Mouse (Mus musculus): ENCODE measurements around the gene Duoxa1. TPM values are rescaled to one million over a fixed set of nuclear protein-coding genes. Genes with fewer than 3 reads are reported as not detected.

The Duoxa1 gene
- total and polyA plus RNA-seq, 3 experiments: 0.23 to 1.5 (median 0.37) TPM

- DNase-seq: no peak
- Histone ChIP-seq H3K79me2 (replicated peaks; ENCODE audit: control insufficient read depth, insufficient read depth, low read length) (no peaks in the 10 kb centered on the region), H3K9ac (ENCODE audit: low read depth, low read length) (no peak overlapping the region), H3K36me3 (ENCODE audit: control insufficient read depth, insufficient read depth, low read length) (no peaks in the 10 kb centered on the region), H3K27me3 (ENCODE audit: control insufficient read depth, insufficient read depth, low read length) (no peaks in the 10 kb centered on the region; the same call in 1 of the 2 replicates), H3K4me1 (ENCODE audit: control insufficient read depth, insufficient read depth, low read length) (peaks cover 3% of the 10 kb centered on the region; the same call in 1 of the 2 replicates), H3K4me3 (no peak overlapping the region), H3K27ac (no peak overlapping the region)
- 82% methylated on average over 9 of the region's 9 CpGs for WGBS
- TF ChIP-seq CTCF (IDR thresholded peaks at IDR 0.05): no peak
- intact Hi-C loops (cut with DNase I): no loop called here
Measured at GRCm38 (mm10) chr2:122284091-122284490, 29.4 kb downstream of the Duoxa1 start.

DNA sequence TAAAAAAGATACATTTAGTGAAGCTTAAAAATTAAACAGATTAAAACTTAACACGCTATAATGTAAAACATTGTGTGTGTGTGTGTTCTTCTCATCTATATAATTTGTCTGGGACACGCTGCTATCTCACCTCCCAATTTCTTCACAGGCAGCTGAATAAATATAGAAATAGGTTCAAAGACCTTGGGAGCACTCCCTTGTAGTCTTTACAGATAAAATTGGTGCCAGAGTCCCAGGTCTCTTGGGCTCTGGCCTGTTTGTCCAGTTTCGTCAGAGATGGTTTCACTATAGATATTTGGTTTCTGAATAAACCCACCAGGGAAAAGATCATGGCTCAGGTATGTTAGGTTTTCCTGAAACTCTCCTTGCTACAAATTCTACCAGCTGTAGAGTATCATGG is 34.8 kb downstream of the Duoxa1 start:
- H3K4me3 ChIP-seq: no peak overlapping the region
- no peak for DNase-seq
- intact Hi-C loops (cut with DNase I): no loop called here
- TF ChIP-seq CTCF (IDR thresholded peaks at IDR 0.05) (no peak), POLR2A (IDR thresholded peaks at IDR 0.05; ENCODE audit: insufficient read depth, low read depth, low read length) (no peak), EP300 (IDR thresholded peaks at IDR 0.05; ENCODE audit: insufficient read depth, low read depth, low read length) (no peak)
- no peaks in the 10 kb centered on the region for H3K4me1 ChIP-seq (ENCODE audit: control insufficient read depth, insufficient read depth, low read length)
- H3K79me2 ChIP-seq (replicated peaks; ENCODE audit: control insufficient read depth, insufficient read depth, low read length): no peaks in the 10 kb centered on the region
- H3K27me3 ChIP-seq (ENCODE audit: control insufficient read depth, insufficient read depth, low read length): no peaks in the 10 kb centered on the region; the same call in 1 of the 2 replicates
- no peaks in the 10 kb centered on the region for H3K36me3 ChIP-seq (ENCODE audit: control insufficient read depth, insufficient read depth, low read length)
- no peak overlapping the region for H3K9ac ChIP-seq (ENCODE audit: low read depth, low read length)
- 78% methylated on average over 3 of the region's 3 CpGs for WGBS
- H3K27ac ChIP-seq: no peak overlapping the region

- no peaks in the 10 kb centered on the region for H3K36me3 ChIP-seq (ENCODE audit: control insufficient read depth, insufficient read depth, low read length)
- no peak for DNase-seq
- TF ChIP-seq POLR2A (IDR thresholded peaks at IDR 0.05; ENCODE audit: insufficient read depth, low read depth, low read length) (no peak), EP300 (IDR thresholded peaks at IDR 0.05; ENCODE audit: insufficient read depth, low read depth, low read length) (no peak), CTCF (IDR thresholded peaks at IDR 0.05) (no peak)
- intact Hi-C loops (cut with DNase I): no loop called here
- H3K4me1 ChIP-seq (ENCODE audit: control insufficient read depth, insufficient read depth, low read length): no peaks in the 10 kb centered on the region
- H3K4me3 ChIP-seq: no peak overlapping the region
- no peak overlapping the region for H3K9ac ChIP-seq (ENCODE audit: low read depth, low read length)
- H3K27me3 ChIP-seq (ENCODE audit: control insufficient read depth, insufficient read depth, low read length): no peaks in the 10 kb centered on the region
- no peaks in the 10 kb centered on the region for H3K79me2 ChIP-seq (replicated peaks; ENCODE audit: control insufficient read depth, insufficient read depth, low read length)
- H3K27ac ChIP-seq: no peak overlapping the region
- WGBS: 83% methylated on average over 7 of the region's 7 CpGs
Measured at GRCm38 (mm10) chr2:122266407-122267193, 46.9 kb downstream of the Duoxa1 start.

- intact Hi-C loops (cut with DNase I): no loop called here
- H3K9ac ChIP-seq (ENCODE audit: low read depth, low read length): no peak overlapping the region
- 88% methylated on average over 3 of the region's 3 CpGs for WGBS
Measured at GRCm38 (mm10) chr2:122264690-122265089, 48.8 kb downstream of the Duoxa1 start.

DNA sequence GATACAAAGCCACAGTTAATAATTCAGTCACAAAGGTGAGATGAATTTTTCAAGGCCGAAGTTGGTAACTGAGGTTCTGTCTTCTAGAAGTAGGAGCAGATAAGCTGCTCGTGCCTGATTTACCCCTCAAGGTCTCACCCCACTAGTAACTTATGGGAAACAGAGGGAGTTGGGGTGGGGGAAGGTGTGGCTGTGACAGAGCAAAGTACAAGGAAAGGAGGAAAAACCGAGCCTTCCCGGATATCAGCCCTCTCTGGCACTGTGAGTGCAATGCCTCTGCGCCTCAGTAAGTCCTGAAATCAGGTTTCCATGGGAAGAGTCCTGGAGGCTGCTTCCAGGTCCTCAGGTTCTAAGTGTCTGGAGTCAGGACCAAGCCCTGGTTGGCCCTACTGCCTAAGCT is 52.8 kb downstream of the Duoxa1 start:
- no peaks in the 10 kb centered on the region for H3K27me3 ChIP-seq (ENCODE audit: control insufficient read depth, insufficient read depth, low read length)
- WGBS: 84% methylated on average over 5 of the region's 5 CpGs
- no peak overlapping the region for H3K4me3 ChIP-seq
- no peak overlapping the region for H3K27ac ChIP-seq
- H3K36me3 ChIP-seq (ENCODE audit: control insufficient read depth, insufficient read depth, low read length): no peaks in the 10 kb centered on the region
- TF ChIP-seq EP300 (IDR thresholded peaks at IDR 0.05; ENCODE audit: insufficient read depth, low read depth, low read length) (no peak), CTCF (IDR thresholded peaks at IDR 0.05) (no peak), POLR2A (IDR thresholded peaks at IDR 0.05; ENCODE audit: insufficient read depth, low read depth, low read length) (no peak)
- intact Hi-C loops (cut with DNase I): no loop called here
- no peak for DNase-seq
- no peak overlapping the region for H3K9ac ChIP-seq (ENCODE audit: low read depth, low read length)
- H3K79me2 ChIP-seq (replicated peaks; ENCODE audit: control insufficient read depth, insufficient read depth, low read length): no peaks in the 10 kb centered on the region
- H3K4me1 ChIP-seq (ENCODE audit: control insufficient read depth, insufficient read depth, low read length): no peaks in the 10 kb centered on the region

More at GRCm38 (mm10) chr2:122264690-122265089, 48.8 kb downstream of the Duoxa1 start:
- no peak for DNase-seq
- no peaks in the 10 kb centered on the region for H3K36me3 ChIP-seq (ENCODE audit: control insufficient read depth, insufficient read depth, low read length)
- H3K4me3 ChIP-seq: no peak overlapping the region
- TF ChIP-seq CTCF (IDR thresholded peaks at IDR 0.05) (no peak), POLR2A (IDR thresholded peaks at IDR 0.05; ENCODE audit: insufficient read depth, low read depth, low read length) (no peak), EP300 (IDR thresholded peaks at IDR 0.05; ENCODE audit: insufficient read depth, low read depth, low read length) (no peak)
- H3K4me1 ChIP-seq (ENCODE audit: control insufficient read depth, insufficient read depth, low read length): no peaks in the 10 kb centered on the region
- H3K27me3 ChIP-seq (ENCODE audit: control insufficient read depth, insufficient read depth, low read length): no peaks in the 10 kb centered on the region
- no peak overlapping the region for H3K27ac ChIP-seq
- H3K79me2 ChIP-seq (replicated peaks; ENCODE audit: control insufficient read depth, insufficient read depth, low read length): no peaks in the 10 kb centered on the region

GRCm38 (mm10) chr2:122255997-122256396 is 57.5 kb downstream of the Duoxa1 start:
- H3K4me3 ChIP-seq: no peak overlapping the region
- H3K4me1 ChIP-seq (ENCODE audit: control insufficient read depth, insufficient read depth, low read length): no peaks in the 10 kb centered on the region
- no peak overlapping the region for H3K27ac ChIP-seq
- H3K36me3 ChIP-seq (ENCODE audit: control insufficient read depth, insufficient read depth, low read length): no peaks in the 10 kb centered on the region; the same call in 1 of the 2 replicates
- DNase-seq: no peak
- TF ChIP-seq POLR2A (IDR thresholded peaks at IDR 0.05; ENCODE audit: insufficient read depth, low read depth, low read length) (no peak), EP300 (IDR thresholded peaks at IDR 0.05; ENCODE audit: insufficient read depth, low read depth, low read length) (no peak), CTCF (IDR thresholded peaks at IDR 0.05) (no peak)
- no peaks in the 10 kb centered on the region for H3K27me3 ChIP-seq (ENCODE audit: control insufficient read depth, insufficient read depth, low read length)
- 94% methylated on average over 5 of the region's 5 CpGs for WGBS
- H3K79me2 ChIP-seq (replicated peaks; ENCODE audit: control insufficient read depth, insufficient read depth, low read length): no peaks in the 10 kb centered on the region
- intact Hi-C loops (cut with DNase I): no loop called here
- H3K9ac ChIP-seq (ENCODE audit: low read depth, low read length): no peak overlapping the region

Other genes starting within 250 kb of the Duoxa1 start
- 10 to 100 TPM; 10.8 to 11.3 TPM for gene Spg11, start 195.3 kb downstream of the Duoxa1 start, total RNA-seq (2021)
- gene Spg11, start 195.3 kb downstream of the Duoxa1 start, polyA plus RNA-seq (2012; rRNA removed): 3.8 and 6.7 TPM in 2 replicates
- 100 to 1,000 TPM; 201 to 240 TPM for gene B2m, start 166.0 kb downstream of the Duoxa1 start, total RNA-seq (2021)
- 400 and 574 TPM in 2 replicates for gene B2m, start 166.0 kb downstream of the Duoxa1 start, polyA plus RNA-seq (2012; rRNA removed)
- gene Trim69, start 153.0 kb downstream of the Duoxa1 start, total RNA-seq (2021): not detected
- gene Trim69, start 153.0 kb downstream of the Duoxa1 start, polyA plus RNA-seq (2012; rRNA removed): 0.15 TPM in 1 of 2 replicates, not detected in the other
- gene Patl2, start 127.5 kb downstream of the Duoxa1 start, total RNA-seq (2021): not detected
- not detected in 2 replicates for gene Patl2, start 127.5 kb downstream of the Duoxa1 start, polyA plus RNA-seq (2012; rRNA removed)
- gene Terb2, start 127.5 kb downstream of the Duoxa1 start, total RNA-seq (2021): not detected
- gene Terb2, start 127.5 kb downstream of the Duoxa1 start, polyA plus RNA-seq (2012; rRNA removed): not detected in 2 replicates
- 100 to 1,000 TPM; 169 to 202 TPM for gene Sord, start 79.0 kb downstream of the Duoxa1 start, total RNA-seq (2021)
- gene Sord, start 79.0 kb downstream of the Duoxa1 start, polyA plus RNA-seq (2012; rRNA removed): 70.0 and 115 TPM in 2 replicates
- gene Duox2, start 15.3 kb downstream of the Duoxa1 start, total RNA-seq (2021): under 1 TPM; 0.57 to 0.61 TPM
- gene Duox2, start 15.3 kb downstream of the Duoxa1 start, polyA plus RNA-seq (2012; rRNA removed): 0.53 and 0.84 TPM in 2 replicates
- gene Duoxa2, start 14.8 kb downstream of the Duoxa1 start, total RNA-seq (2021): under 1 TPM; 0.18 to 0.21 TPM
- 0.18 and 0.23 TPM in 2 replicates for gene Duoxa2, start 14.8 kb downstream of the Duoxa1 start, polyA plus RNA-seq (2012; rRNA removed)
- under 1 TPM; 0.10 to 0.34 TPM for gene Duox1, start 1.9 kb upstream of the Duoxa1 start, total RNA-seq (2021)
- gene Duox1, start 1.9 kb upstream of the Duoxa1 start, polyA plus RNA-seq (2012; rRNA removed): 0.51 and 0.73 TPM in 2 replicates
- 1 to 10 TPM; 3.5 to 5.3 TPM for gene Shf, start 55.4 kb upstream of the Duoxa1 start, total RNA-seq (2021)
- 3.5 and 5.6 TPM in 2 replicates for gene Shf, start 55.4 kb upstream of the Duoxa1 start, polyA plus RNA-seq (2012; rRNA removed)
- gene Slc28a2, start 112.7 kb upstream of the Duoxa1 start, total RNA-seq (2021): 10 to 100 TPM; 20.4 to 20.7 TPM
- gene Slc28a2, start 112.7 kb upstream of the Duoxa1 start, polyA plus RNA-seq (2012; rRNA removed): 17.6 and 37.8 TPM in 2 replicates
- under 1 TPM; 0.45 to 0.52 TPM for gene Gm14085, start 171.2 kb upstream of the Duoxa1 start, total RNA-seq (2021)
- gene Gm14085, start 171.2 kb upstream of the Duoxa1 start, polyA plus RNA-seq (2012; rRNA removed): 0.06 and 1.3 TPM in 2 replicates